Mouse (Mus musculus) lung, embryonic 15.5 days (tissue): ENCODE measurements around the gene Ldlr. TPM values are rescaled to one million over a fixed set of nuclear protein-coding genes. Genes with fewer than 3 reads are reported as not detected.
A peak's percentile ranks its signal among the peaks of the same experiment; 100 is the strongest.
"Not testable (repeated sequence)": the region's sequence is repeated elsewhere in the genome, so short reads cannot be mapped to it uniquely, and the experiment has no call there.

Experiments used
- ATAC-seq: fragments of 200-750 bp; cut with Nextera tagmentation; 2 replicates; pipeline ENCODE4 v1.8.0; 2017; ENCODE audit warnings: moderate number of reproducible peaks, borderline replicate concordance; ENCODE audit not compliant: low FRiP score, low TSS enrichment; ENCODE audit errors: extremely low read depth
- H3K27ac ChIP-seq: fragments of 300-500 bp; sonication (generic); 2 replicates; pipeline ENCODE4 v1.5.1; 2015; ENCODE audit warnings: moderate library complexity, mild to moderate bottlenecking, inconsistent platforms
- H3K27me3 ChIP-seq: fragments of 300-500 bp; sonication (generic); 2 replicates; pipeline ENCODE4 v1.6.1; 2015; ENCODE audit warnings: inconsistent platforms
- H3K36me3 ChIP-seq: fragments of 300-500 bp; sonication (generic); 2 replicates; pipeline ENCODE4 v1.6.1; 2015; ENCODE audit warnings: inconsistent platforms
- H3K4me1 ChIP-seq: fragments of 300-500 bp; sonication (generic); 2 replicates; pipeline ENCODE4 v1.6.1; 2015; ENCODE audit warnings: inconsistent platforms
- H3K4me2 ChIP-seq: fragments of 300-500 bp; sonication (generic); 2 replicates; pipeline ENCODE4 v1.6.1; 2015; ENCODE audit warnings: inconsistent platforms, mild to moderate bottlenecking, moderate library complexity
- H3K4me3 ChIP-seq: fragments of 300-500 bp; sonication (generic); 2 replicates; pipeline ENCODE4 v1.5.1; 2015; ENCODE audit warnings: mild to moderate bottlenecking, inconsistent platforms
- H3K9ac ChIP-seq: fragments of 300-500 bp; sonication (generic); 2 replicates; pipeline ENCODE4 v1.6.1; 2015; ENCODE audit warnings: inconsistent platforms
- H3K9me3 ChIP-seq: fragments of 300-500 bp; sonication (generic); 2 replicates; pipeline ENCODE4 v1.6.1; 2016; ENCODE audit warnings: inconsistent platforms
- WGBS: fragments of 180-500 bp; shearing (Covaris S2); methylation state at CpG from one replicate; pipeline ENCODE4 v1.1.7; 2015; 5-methylcytosine and 5-hydroxymethylcytosine counted together
- polyA plus RNA-seq: library from polyadenylated mRNA; unstranded; fragments of >200 nt; fragmentation: Nextera tagmentation; extraction: Ambion mirVana; gene quantifications from 2 replicates; pipeline ENCODE4 v1.2.1, GENCODE M21; 2015

Ldlr gene
- polyA plus RNA-seq, 1 experiment from 2014 or later: 39.5 TPM

DNA sequence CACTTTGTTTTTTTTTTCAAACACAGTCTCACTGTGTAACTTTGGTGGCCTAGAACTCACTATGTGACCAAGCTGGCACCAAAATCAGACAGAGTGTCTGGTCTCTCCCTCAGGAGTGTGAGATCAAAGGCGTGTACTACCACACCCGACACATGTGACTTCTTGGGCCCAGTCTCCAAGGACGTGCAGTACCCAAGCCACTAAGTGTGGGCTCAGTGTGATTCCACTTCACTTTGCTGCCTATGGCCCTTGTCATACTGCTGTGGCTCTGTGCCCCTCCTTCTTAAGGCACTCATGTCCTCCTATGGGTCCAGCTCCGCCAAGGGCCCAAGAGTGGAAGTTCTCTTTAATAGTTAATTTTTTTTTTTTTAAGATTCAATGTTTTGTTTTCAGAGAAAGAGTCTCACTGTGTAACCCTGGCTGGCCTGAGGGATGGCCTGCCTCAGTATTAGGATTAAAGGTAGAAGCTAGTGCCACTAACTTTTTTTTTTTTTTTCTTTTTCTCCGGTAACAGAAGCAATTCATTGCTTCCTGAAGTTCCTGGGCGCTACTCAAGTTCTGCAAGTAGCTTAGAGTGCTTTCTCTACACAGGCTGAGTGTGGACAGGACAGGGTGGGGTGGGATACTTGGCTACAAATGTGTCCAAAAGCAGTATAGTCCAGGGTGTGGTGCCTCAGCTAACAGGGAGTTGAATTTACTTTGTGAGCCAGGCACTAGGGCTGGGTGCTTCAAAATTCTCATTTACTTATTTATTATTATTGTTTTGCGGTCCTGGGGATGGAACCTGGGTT is 61.4 kb downstream of the Ldlr start:
- H3K4me1 ChIP-seq: peaks cover 36% of the 10 kb centered on the region
- H3K9me3 ChIP-seq: no peaks in the 10 kb centered on the region
- peaks cover 72% of the 10 kb centered on the region for H3K36me3 ChIP-seq
- H3K4me3 ChIP-seq: no peak overlapping the region
- H3K9ac ChIP-seq: no peak overlapping the region
- no peak overlapping the region for H3K4me2 ChIP-seq
- WGBS: 52% methylated on average over 7 of the region's 7 CpGs
- peak; percentile 84 for ATAC-seq
- peak overlapping the region; percentile 84 for H3K27ac ChIP-seq
- H3K27me3 ChIP-seq: no peaks in the 10 kb centered on the region

DNA sequence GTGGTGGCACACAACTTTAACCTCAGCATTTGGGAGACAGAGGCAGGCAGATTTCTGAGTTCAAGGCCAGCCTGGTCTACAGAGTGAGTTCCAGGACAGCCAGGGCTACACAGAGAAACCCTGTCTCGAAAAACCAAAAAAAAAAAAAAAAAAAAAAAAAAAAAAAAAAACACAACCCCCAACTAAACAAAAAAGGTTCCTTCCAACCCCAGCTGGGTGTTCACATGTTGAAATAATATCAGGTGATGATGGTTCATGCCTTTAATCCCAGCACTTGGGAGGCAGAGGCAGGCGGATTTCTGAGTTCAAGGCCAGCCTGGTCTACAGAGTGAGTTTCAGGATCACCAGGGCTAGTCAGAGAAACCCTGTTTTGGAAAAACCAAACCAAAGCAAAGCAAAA is 63.0 kb downstream of the Ldlr start:
- Histone ChIP-seq H3K36me3 (peaks cover 61% of the 10 kb centered on the region), H3K27ac (peak overlapping the region; percentile 84; the same call in 1 of the 2 replicates), H3K4me1 (peaks cover 46% of the 10 kb centered on the region)
- not testable (repeated sequence) for H3K4me2 ChIP-seq, H3K9ac ChIP-seq, H3K4me3 ChIP-seq, H3K9me3 ChIP-seq, H3K27me3 ChIP-seq, ATAC-seq
- WGBS: 86% methylated on average over 2 of the region's 2 CpGs

- Histone ChIP-seq H3K9me3 (no peaks in the 10 kb centered on the region), H3K4me2 (no peak overlapping the region), H3K27me3 (no peaks in the 10 kb centered on the region), H3K4me1 (peaks cover 52% of the 10 kb centered on the region), H3K4me3 (no peak overlapping the region), H3K9ac (no peak overlapping the region), H3K36me3 (peaks cover 55% of the 10 kb centered on the region), H3K27ac (peak overlapping the region; percentile 51; the same call in 1 of the 2 replicates)
- 13% methylated on average over 6 of the region's 6 CpGs for WGBS
- ATAC-seq: no peak
Observed at GRCm38 (mm10) chr9:21786906-21787305, 63.6 kb downstream of the Ldlr start.

- no peak for ATAC-seq
- 67% methylated on average over 5 of the region's 5 CpGs for WGBS
- H3K4me3 ChIP-seq: no peak overlapping the region
- peaks cover 53% of the 10 kb centered on the region for H3K4me1 ChIP-seq
- no peaks in the 10 kb centered on the region for H3K27me3 ChIP-seq
- peaks cover 52% of the 10 kb centered on the region for H3K36me3 ChIP-seq
- H3K9me3 ChIP-seq: no peaks in the 10 kb centered on the region
- no peak overlapping the region for H3K9ac ChIP-seq
- H3K27ac ChIP-seq: peak overlapping the region; percentile 32; the same call in 1 of the 2 replicates
- H3K4me2 ChIP-seq: no peak overlapping the region
Observed at GRCm38 (mm10) chr9:21787654-21788053, 64.4 kb downstream of the Ldlr start.

DNA sequence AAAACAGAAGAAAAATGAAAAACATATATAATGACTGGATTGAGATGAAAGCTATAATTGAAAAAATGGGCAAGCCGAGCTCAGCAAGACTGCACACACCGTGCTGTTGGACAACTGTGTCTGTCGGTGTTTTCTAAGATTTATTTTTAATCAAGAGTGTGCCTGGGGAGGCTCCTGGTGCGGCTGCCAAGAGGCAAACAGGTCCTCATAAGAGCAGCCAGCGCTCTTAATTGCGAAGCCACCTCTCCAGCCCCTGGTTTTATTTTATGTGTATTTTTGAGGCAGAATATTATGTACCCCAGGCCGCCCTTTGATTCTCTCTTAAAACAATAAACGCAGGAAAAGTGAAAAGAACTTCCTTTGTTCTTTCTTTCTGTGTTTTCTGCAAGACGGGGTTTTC is 65.0 kb downstream of the Ldlr start:
- peaks cover 50% of the 10 kb centered on the region for H3K36me3 ChIP-seq
- no peaks in the 10 kb centered on the region for H3K9me3 ChIP-seq
- ATAC-seq: no peak
- H3K9ac ChIP-seq: no peak overlapping the region
- WGBS: 68% methylated on average over 9 of the region's 9 CpGs
- no peaks in the 10 kb centered on the region for H3K27me3 ChIP-seq
- H3K27ac ChIP-seq: peak overlapping the region; percentile 32; the same call in 1 of the 2 replicates
- no peak overlapping the region for H3K4me2 ChIP-seq
- H3K4me3 ChIP-seq: no peak overlapping the region
- H3K4me1 ChIP-seq: peaks cover 59% of the 10 kb centered on the region

- ATAC-seq: peak; percentile 77
- Histone ChIP-seq H3K27ac (peak overlapping the region; percentile 77), H3K4me1 (peaks cover 80% of the 10 kb centered on the region), H3K4me3 (peak overlapping the region; percentile 10; the same call in 1 of the 2 replicates), H3K4me2 (peak overlapping the region; percentile 38), H3K9me3 (no peaks in the 10 kb centered on the region), H3K9ac (peak overlapping the region; percentile 1; the same call in 1 of the 2 replicates), H3K27me3 (no peaks in the 10 kb centered on the region), H3K36me3 (peaks cover 50% of the 10 kb centered on the region)
- 29% methylated on average over 8 of the region's 8 CpGs for WGBS
Observed at GRCm38 (mm10) chr9:21791861-21792260, 68.6 kb downstream of the Ldlr start.

- 29% methylated on average over 8 of the region's 8 CpGs for WGBS
- Histone ChIP-seq H3K27ac (peak overlapping the region; percentile 77), H3K4me1 (peaks cover 82% of the 10 kb centered on the region), H3K27me3 (no peaks in the 10 kb centered on the region), H3K4me3 (peak overlapping the region; percentile 10; the same call in 1 of the 2 replicates), H3K9me3 (no peaks in the 10 kb centered on the region), H3K9ac (0 out of 2 replicates have a peak overlapping the region, but pooled peaks have one; percentile 5), H3K4me2 (peak overlapping the region; percentile 38), H3K36me3 (peaks cover 46% of the 10 kb centered on the region)
- ATAC-seq: peak; percentile 32; the same call in 1 of the 2 replicates
Observed at GRCm38 (mm10) chr9:21792644-21793043, 69.4 kb downstream of the Ldlr start.

DNA sequence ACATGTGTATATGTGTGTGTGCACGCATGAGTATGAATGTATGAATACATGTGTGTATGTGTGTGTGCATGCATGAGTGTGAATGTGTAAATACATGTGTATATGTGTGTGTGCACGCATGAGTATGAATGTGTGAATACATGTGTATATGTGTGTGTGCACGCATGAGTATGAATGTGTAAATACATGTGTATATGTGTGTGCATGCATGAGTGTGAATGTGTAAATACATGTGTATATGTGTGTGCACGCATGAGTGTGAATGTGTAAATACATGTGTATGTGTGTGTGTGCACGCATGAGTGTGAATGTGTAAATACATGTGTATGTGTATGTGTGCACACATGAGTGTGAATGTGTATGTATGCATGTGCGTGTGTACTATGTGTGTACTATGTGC is 70.2 kb downstream of the Ldlr start:
- not testable (repeated sequence) for H3K27ac ChIP-seq, H3K4me2 ChIP-seq, H3K27me3 ChIP-seq, H3K9me3 ChIP-seq, ATAC-seq, H3K4me3 ChIP-seq, H3K9ac ChIP-seq
- H3K4me1 ChIP-seq: peaks cover 75% of the 10 kb centered on the region
- peaks cover 41% of the 10 kb centered on the region for H3K36me3 ChIP-seq
- WGBS: 90% methylated on average over 6 of the region's 6 CpGs

DNA sequence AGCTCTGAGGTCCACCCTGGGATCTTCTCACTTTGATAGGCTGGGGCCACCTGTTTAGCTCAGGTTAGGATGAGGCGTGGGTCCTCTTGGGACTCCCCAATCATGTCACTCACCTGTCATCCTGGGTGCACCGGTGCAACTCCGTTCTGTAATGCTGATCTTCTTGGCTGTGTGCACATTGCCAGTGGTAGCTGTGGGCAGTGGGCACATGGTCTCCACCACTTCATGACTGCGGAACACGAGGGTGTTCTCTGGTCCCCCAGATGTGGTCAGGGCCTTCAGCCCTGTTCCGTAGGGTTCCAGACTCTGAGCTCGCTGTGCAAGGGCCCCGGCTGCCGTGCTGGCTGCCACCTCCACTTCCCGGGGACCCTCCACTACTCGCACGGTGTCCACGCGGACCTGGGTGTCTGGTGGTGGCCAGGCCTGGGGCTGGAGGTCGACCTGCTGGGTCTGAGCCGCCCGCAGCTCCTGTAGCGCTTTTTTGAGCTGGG is 71.1 kb downstream of the Ldlr start:
- Histone ChIP-seq H3K9me3 (no peaks in the 10 kb centered on the region), H3K27ac (no peak overlapping the region), H3K4me1 (peaks cover 81% of the 10 kb centered on the region), H3K36me3 (peaks cover 32% of the 10 kb centered on the region), H3K4me3 (no peak overlapping the region), H3K9ac (no peak overlapping the region), H3K4me2 (no peak overlapping the region), H3K27me3 (no peaks in the 10 kb centered on the region)
- ATAC-seq: no peak
- 92% methylated on average over 18 of the region's 18 CpGs for WGBS

DNA sequence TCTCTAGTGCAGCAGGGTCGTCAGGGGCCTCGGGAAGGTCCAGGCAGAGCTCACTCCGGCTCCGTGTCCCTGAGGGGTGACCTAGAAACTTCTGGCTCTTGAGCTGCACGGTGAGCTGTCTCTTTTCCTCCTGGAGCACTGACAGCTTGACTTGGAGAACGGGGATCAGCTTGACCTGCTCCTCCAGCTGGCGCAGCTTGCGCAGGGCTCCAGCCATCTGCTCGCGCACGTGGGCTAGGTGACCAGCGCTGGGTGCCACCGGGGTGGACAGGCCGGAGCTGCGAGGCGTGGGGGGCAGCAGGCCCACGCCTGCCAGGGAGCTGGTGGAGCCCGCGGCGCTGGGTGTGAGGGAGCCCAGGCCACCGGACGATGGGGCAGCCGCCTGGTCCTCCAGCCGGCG is 71.6 kb downstream of the Ldlr start:
- peaks cover 82% of the 10 kb centered on the region for H3K4me1 ChIP-seq
- H3K9me3 ChIP-seq: no peaks in the 10 kb centered on the region
- H3K4me2 ChIP-seq: no peak overlapping the region
- H3K36me3 ChIP-seq: peaks cover 31% of the 10 kb centered on the region
- no peak for ATAC-seq
- H3K4me3 ChIP-seq: no peak overlapping the region
- 92% methylated on average over 25 of the region's 25 CpGs for WGBS
- H3K27ac ChIP-seq: no peak overlapping the region
- H3K27me3 ChIP-seq: no peaks in the 10 kb centered on the region
- no peak overlapping the region for H3K9ac ChIP-seq

GRCm38 (mm10) chr9:21795579-21795978 is 72.3 kb downstream of the Ldlr start:
- Histone ChIP-seq H3K4me3 (peak overlapping the region; percentile 82; the same call in 1 of the 2 replicates), H3K36me3 (peaks cover 30% of the 10 kb centered on the region), H3K4me1 (peaks cover 78% of the 10 kb centered on the region), H3K9ac (no peak overlapping the region), H3K27me3 (no peaks in the 10 kb centered on the region), H3K9me3 (no peaks in the 10 kb centered on the region), H3K27ac (peak overlapping the region; percentile 97; the same call in 1 of the 2 replicates), H3K4me2 (peak overlapping the region; percentile 71)
- WGBS: 56% methylated on average over 5 of the region's 5 CpGs
- no peak for ATAC-seq

DNA sequence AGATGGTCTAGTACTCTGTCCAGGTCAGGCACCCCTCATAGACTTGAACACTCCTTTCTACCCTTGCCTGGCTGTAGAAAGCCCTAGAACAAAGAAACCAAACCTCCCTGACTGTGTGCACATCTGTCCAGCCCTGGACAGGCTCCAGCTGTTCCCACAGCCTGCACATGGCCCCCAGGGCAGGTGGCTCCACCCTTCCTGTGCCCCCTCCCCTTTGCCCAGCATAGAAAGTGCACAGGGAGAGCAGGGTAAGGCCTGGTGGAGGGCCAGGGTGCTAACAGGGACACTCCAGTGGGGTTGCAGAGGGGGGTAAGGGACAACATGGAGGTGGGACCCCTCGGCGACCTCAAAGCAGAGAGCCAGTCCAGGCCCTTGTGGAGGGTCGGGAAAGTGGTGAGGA is 73.0 kb downstream of the Ldlr start:
- 12% methylated on average over 3 of the region's 3 CpGs for WGBS
- Histone ChIP-seq H3K4me1 (peaks cover 73% of the 10 kb centered on the region), H3K36me3 (peaks cover 37% of the 10 kb centered on the region)

More for the DNA sequence above, 73.0 kb downstream of the Ldlr start:
- H3K4me3 ChIP-seq: peak overlapping the region; percentile 82
- H3K9ac ChIP-seq: peak overlapping the region; percentile 87
- H3K4me2 ChIP-seq: peak overlapping the region; percentile 71
- no peak for ATAC-seq
- H3K27ac ChIP-seq: peak overlapping the region; percentile 97
- no peaks in the 10 kb centered on the region for H3K9me3 ChIP-seq
- no peaks in the 10 kb centered on the region for H3K27me3 ChIP-seq
